Mouse (Mus musculus): Measurements from ENCODE around the gene Ubac2. TPM values are rescaled to one million over a fixed set of nuclear protein-coding genes. Genes with fewer than 3 reads are reported as not detected.
A peak's percentile ranks its signal among the peaks of the same experiment; 100 is the strongest.

Ubac2 gene
- total RNA-seq, 2 experiments from 2014 or later: 25.2 to 31.1 TPM

DNA sequence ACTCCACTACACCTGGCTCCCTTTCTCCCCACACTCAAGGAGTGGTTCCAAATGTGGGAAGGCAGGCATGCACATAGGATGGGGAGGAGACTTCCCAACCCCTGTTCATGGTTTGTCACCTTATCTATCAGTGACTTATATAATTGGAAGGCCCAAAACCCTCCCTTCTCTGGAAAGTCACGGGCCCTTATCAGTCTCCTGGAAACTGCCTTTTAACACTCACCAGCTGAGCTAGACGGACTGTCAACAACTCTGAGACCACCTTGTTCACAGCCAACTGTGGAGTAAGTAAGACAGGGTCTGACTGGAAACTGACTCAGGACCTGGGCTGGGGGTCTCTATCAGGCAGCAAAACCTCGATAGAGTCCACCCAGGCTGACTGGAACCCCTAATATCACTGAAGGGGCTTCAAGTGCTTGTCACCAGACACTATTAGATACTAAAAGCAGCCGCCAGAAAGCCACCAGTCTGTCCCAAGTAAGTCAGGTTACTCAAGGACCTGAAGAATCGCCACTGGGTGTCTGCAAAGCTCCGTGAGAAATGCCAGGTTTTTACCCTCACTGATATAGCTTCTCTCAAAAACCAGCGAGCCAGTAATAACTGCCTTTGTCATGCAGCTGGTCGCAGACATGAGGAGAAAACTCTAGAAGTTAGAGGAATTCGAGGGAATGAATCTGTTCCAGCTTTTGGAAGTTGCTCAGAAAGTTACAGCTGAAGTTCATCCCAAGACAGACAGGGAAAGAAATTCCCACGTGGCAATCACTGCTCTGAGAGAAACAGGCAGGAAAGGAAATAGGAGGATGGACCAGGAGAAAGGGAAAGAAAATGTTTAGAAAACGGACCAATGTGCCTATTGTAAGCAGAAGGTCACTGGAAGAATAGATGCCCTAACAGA, 190.6 kb downstream of the Ubac2 start:
- ATAC-seq (replicated peaks; ENCODE audit: poor library complexity): 0 out of 2 replicates have a peak, but pooled peaks have one; percentile 6

- peak; percentile 37 for ATAC-seq (replicated peaks; ENCODE audit: poor library complexity)
These were observed 191.5 kb downstream of the Ubac2 start for GRCm38 (mm10) chr14:122069948-122070347.

Other genes starting within 250 kb of the Ubac2 start
- gene Dock9, start 80.8 kb upstream of the Ubac2 start, total RNA-seq (2015): 8.7 and 11.6 TPM in 2 replicates
- gene Dock9, start 80.8 kb upstream of the Ubac2 start, total RNA-seq (2017): 14.3 and 15.3 TPM in 2 replicates
- gene Gpr18, start 37.2 kb downstream of the Ubac2 start, total RNA-seq (2015): 0.68 and 2.1 TPM in 2 replicates
- gene Gpr18, start 37.2 kb downstream of the Ubac2 start, total RNA-seq (2017): 0.34 and 1.9 TPM in 2 replicates
- 4.0 and 7.1 TPM in 2 replicates for gene Gpr183, start 86.6 kb downstream of the Ubac2 start, total RNA-seq (2015)
- 2.2 and 3.5 TPM in 2 replicates for gene Gpr183, start 86.6 kb downstream of the Ubac2 start, total RNA-seq (2017)
- gene Timm8a2, start 156.1 kb downstream of the Ubac2 start, total RNA-seq (2015): not detected in 2 replicates
- gene Timm8a2, start 156.1 kb downstream of the Ubac2 start, total RNA-seq (2017): not detected in 2 replicates
- gene Tm9sf2, start 228.4 kb downstream of the Ubac2 start, total RNA-seq (2015): 98.1 and 98.8 TPM in 2 replicates
- 108 and 118 TPM in 2 replicates for gene Tm9sf2, start 228.4 kb downstream of the Ubac2 start, total RNA-seq (2017)

Data from megakaryocyte progenitor cell, adult 5-6 weeks (primary cell).